Mouse (Mus musculus): ENCODE measurements around the gene Fam76b. TPM values are rescaled to one million over a fixed set of nuclear protein-coding genes. Genes with fewer than 3 reads are reported as not detected.

Fam76b gene
- polyA plus RNA-seq (2012; rRNA removed) = 12.6 and 15.1 TPM in 2 replicates

DNA sequence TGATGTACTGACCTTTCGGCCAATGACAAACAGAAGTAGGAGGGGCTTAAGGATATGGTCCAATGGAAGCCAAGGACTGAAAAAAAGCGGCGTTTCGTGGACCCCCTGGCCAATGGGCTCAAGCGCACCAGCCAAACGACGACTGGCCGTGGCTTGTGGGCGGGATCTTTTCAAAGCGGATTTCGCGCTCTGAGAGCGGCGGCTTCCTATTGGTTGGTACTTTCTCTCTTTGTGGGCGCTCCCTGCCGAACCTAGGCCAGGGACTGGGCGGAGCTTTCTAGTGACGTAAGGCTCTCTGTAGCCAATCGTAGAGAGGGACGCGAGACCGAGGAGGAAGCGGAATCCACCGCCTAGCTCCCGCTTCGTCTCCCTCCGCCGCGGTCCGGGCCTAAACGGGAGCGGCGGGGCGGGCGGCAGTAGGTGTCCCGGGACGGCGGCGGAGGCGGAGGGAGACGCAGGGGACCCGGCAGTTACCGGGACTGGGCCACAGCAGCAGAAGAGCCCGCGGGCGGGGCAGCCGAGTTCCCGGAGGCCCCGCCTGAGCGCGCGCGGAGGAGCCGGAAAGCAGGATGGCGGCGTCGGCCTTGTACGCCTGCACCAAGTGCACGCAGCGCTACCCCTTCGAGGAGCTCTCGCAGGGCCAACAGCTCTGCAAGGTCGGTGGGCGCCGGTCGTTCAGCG, at the start of gene Fam76b:
Gene Fam76b, plus strand, starts transcription at position 311 of the 681 bp plus-strand sequence.

DNA sequence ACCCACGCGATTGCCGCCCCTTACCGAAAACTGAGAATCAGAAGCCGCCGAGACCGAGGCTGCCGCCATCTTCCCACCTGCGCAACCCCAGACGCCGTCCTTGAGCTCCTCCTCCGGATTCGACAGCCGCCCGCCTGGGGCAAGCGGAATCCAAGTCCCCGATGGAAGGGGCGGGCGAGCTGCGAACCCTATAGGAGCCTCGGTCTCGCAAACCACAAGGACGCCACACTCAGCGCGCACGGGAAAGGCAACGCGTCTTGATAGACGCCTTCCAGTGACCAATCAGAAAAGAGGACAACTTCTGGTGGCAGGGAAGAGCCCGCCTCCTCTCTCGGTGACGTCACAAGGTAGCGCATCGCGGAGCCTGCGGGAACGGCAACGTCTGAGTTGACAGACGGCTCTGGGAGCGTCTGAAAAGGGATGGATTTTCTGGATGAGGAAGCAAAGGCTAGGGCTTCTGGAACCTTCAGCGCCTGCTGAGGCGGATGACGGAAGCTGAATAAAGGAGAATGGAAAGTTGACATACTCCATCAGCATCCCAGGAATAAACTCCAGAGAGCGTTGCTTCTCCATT, 597 bp upstream of the Fam76b start, which contains the start of gene Cep57:
Gene Cep57, minus strand, starts transcription at position 276 of the 574 bp plus-strand sequence.

Other genes with a start within 250 kb of the Fam76b start
- gene Mtmr2, start 79.3 kb upstream of the Fam76b start, polyA plus RNA-seq (2012; rRNA removed) = 5.8 and 6.9 TPM in 2 replicates
- 30.1 and 32.3 TPM in 2 replicates for gene Cep57, start 609 bp upstream of the Fam76b start, polyA plus RNA-seq (2012; rRNA removed)

All from liver, embryonic 14 days (tissue).